Mouse (Mus musculus): ENCODE data around the gene Ibtk.

DNA sequence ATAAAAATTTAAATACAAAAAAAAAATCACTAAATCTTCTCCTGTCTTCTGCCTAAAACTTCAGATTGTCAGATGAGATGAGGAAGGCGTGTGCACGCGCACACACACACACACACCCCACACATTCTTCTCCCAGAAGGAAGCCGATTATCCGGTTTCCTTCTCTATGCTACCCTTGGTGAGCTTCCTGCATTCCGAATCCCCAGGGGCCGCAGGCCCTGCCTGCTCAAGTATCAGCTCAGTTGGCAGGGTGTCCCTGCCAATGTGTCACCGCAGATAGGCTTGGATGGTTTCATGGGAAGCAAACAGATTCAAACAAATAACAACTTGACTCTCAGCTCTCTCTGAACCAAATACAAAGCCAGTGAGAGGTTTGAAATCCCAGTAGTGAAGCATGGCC, 86.0 kb downstream of the Ibtk start:
- TF ChIP-seq CTCF (IDR thresholded peaks at IDR 0.05; ENCODE audit: low read depth, low read length) = no peak
- TF ChIP-seq POLR2A (IDR thresholded peaks at IDR 0.05; ENCODE audit: insufficient read depth, low read length) = no peak
